Mouse (Mus musculus): Measurements from ENCODE around the gene Stmnd1. TPM values are rescaled to one million over a fixed set of nuclear protein-coding genes. Genes with fewer than 3 reads are reported as not detected.

Stmnd1 gene
- polyA plus RNA-seq, 1 experiment from 2014 or later = 0.19 TPM

DNA sequence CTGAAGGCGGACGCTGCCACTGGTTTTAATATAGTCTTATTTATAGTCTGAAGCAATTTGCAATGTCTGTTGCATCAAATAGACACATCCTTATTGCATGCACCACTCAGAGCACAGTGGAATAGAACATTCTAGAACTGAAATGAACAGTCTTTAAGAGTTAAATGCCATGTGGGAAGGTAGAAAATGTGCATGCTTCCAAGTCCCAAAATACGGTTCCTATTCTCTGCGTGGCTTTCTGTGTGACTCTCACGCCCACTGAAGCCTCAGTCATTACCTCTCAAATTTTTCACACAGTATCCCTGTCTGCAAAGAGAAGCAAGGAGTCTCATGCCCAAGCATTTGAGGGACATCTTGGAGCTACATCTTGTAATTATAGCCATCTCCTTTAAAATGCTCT, 19.4 kb upstream of the Stmnd1 start:
- no peak for ATAC-seq (ENCODE audit: low FRiP score, low TSS enrichment)

DNA sequence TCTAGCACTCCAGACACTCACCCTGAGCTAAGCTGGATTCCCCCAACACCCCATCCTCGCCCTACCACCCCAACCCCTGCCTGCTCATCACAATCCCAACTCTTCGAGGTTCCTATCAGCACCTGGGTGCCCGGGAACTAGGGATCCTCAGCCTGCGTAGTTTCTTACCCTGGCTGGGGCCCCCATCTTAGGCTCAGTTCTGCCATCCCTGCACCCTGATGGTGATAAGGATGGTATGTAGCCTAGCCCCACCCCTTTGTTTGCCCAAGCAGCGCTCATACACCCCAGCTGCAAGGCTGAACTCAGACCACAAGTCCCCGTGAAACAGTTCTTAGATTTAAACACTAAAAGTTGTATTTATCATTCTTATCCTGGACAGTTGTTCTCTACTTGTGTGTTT, 17.9 kb upstream of the Stmnd1 start:
- 73% methylated on average over 6 of the region's 6 CpGs for WGBS

More for the DNA sequence above, 19.4 kb upstream of the Stmnd1 start:
- no peak overlapping the region for H3K27ac ChIP-seq (ENCODE audit: low read length)
- 93% methylated on average over 5 of the region's 5 CpGs for WGBS
- no peaks in the 10 kb centered on the region for H3K27me3 ChIP-seq (ENCODE audit: insufficient read depth, low read length)
- H3K4me3 ChIP-seq (ENCODE audit: low read length) = no peak overlapping the region
- H3K4me1 ChIP-seq (ENCODE audit: insufficient read depth, low read length) = no peaks in the 10 kb centered on the region
- H3K36me3 ChIP-seq (ENCODE audit: insufficient read depth, low read length) = no peaks in the 10 kb centered on the region
- no peak overlapping the region for H3K4me2 ChIP-seq (replicated peaks; ENCODE audit: low read depth, low read length)
- no peaks in the 10 kb centered on the region for H3K9me3 ChIP-seq (ENCODE audit: low read length)
- H3K9ac ChIP-seq (replicated peaks; ENCODE audit: low read length) = no peak overlapping the region

DNA sequence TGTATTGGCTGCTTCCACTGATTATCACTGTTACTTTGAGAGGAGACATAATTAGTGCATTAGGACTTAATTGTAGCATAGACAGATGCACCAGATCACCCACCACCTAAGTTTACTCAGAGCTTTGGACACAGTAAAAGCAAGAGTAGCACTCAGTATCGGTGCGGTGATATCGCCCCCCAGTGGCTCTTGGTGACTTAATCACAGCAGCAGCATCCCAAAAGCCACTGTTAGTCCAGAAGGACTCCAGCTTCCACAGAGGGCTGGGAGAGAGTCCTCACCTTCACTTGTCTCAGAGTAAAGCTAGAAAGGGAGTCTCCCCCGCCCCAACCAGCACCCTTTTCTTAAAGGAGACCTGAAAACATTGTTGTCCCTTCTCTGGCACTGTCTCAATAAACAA, 15.7 kb upstream of the Stmnd1 start:
- no peak for ATAC-seq (ENCODE audit: low FRiP score, low TSS enrichment)
- Histone ChIP-seq H3K4me3 (ENCODE audit: low read length) (no peak overlapping the region), H3K27ac (ENCODE audit: low read length) (no peak overlapping the region), H3K36me3 (ENCODE audit: insufficient read depth, low read length) (no peaks in the 10 kb centered on the region), H3K9ac (replicated peaks; ENCODE audit: low read length) (no peak overlapping the region), H3K4me1 (ENCODE audit: insufficient read depth, low read length) (no peaks in the 10 kb centered on the region), H3K9me3 (ENCODE audit: low read length) (no peaks in the 10 kb centered on the region), H3K4me2 (replicated peaks; ENCODE audit: low read depth, low read length) (no peak overlapping the region), H3K27me3 (ENCODE audit: insufficient read depth, low read length) (no peaks in the 10 kb centered on the region)
- WGBS = 6% methylated on average over 4 of the region's 4 CpGs

More for the DNA sequence above, 17.9 kb upstream of the Stmnd1 start:
- Histone ChIP-seq H3K4me1 (ENCODE audit: insufficient read depth, low read length) (no peaks in the 10 kb centered on the region), H3K4me3 (ENCODE audit: low read length) (no peak overlapping the region), H3K27me3 (ENCODE audit: insufficient read depth, low read length) (no peaks in the 10 kb centered on the region), H3K9me3 (ENCODE audit: low read length) (no peaks in the 10 kb centered on the region), H3K4me2 (replicated peaks; ENCODE audit: low read depth, low read length) (no peak overlapping the region), H3K27ac (ENCODE audit: low read length) (no peak overlapping the region), H3K36me3 (ENCODE audit: insufficient read depth, low read length) (no peaks in the 10 kb centered on the region), H3K9ac (replicated peaks; ENCODE audit: low read length) (no peak overlapping the region)
- ATAC-seq (ENCODE audit: low FRiP score, low TSS enrichment) = no peak

DNA sequence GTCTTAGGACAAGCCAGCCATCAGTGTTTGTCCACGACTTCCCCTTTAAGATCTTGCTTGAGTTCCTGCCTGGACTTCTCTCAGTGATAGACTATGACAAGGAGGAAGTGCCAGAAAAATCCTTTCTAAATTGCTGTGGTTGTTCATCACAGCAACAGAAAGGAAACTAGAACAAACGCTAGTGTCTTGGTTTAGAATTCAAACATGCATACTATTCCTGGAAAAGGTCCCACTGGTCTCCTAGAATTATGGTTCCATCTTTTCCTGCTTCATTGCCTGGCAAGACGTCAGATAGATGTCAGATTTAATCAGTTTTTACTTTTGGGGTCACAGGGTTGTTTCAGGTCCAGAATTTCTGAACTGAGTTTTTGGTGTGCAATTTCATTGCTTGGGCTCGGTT, 14.0 kb upstream of the Stmnd1 start:
- H3K27me3 ChIP-seq (ENCODE audit: insufficient read depth, low read length) = no peaks in the 10 kb centered on the region
- H3K4me2 ChIP-seq (replicated peaks; ENCODE audit: low read depth, low read length) = no peak overlapping the region
- H3K9me3 ChIP-seq (ENCODE audit: low read length) = no peaks in the 10 kb centered on the region
- no peak overlapping the region for H3K27ac ChIP-seq (ENCODE audit: low read length)
- H3K4me3 ChIP-seq (ENCODE audit: low read length) = no peak overlapping the region
- ATAC-seq (ENCODE audit: low FRiP score, low TSS enrichment) = no peak
- no peaks in the 10 kb centered on the region for H3K4me1 ChIP-seq (ENCODE audit: insufficient read depth, low read length)
- no peak overlapping the region for H3K9ac ChIP-seq (replicated peaks; ENCODE audit: low read length)
- no peaks in the 10 kb centered on the region for H3K36me3 ChIP-seq (ENCODE audit: insufficient read depth, low read length)
- 56% methylated on average over 4 of the region's 4 CpGs for WGBS

DNA sequence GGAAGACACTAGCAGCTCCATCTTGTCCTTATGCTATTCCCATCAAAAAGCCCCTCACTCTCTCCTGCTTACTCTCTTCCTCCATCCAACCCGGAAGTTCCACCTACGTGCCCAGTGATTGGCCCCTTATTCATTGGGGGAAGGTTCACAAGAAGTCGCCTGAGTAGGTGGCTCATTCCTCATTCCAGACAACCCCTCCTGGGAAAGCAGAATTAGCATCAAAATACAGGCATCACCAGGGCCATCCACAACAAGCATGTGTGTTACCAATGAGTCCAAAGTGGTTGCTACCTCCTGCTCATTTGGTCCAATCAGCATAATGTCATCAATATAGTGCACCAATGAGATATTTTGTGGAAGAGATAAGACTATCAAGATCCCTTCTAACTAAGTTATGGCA, 12.3 kb upstream of the Stmnd1 start:
- 72% methylated on average over 3 of the region's 3 CpGs for WGBS
- no peaks in the 10 kb centered on the region for H3K36me3 ChIP-seq (ENCODE audit: insufficient read depth, low read length)
- ATAC-seq (ENCODE audit: low FRiP score, low TSS enrichment) = no peak
- H3K27me3 ChIP-seq (ENCODE audit: insufficient read depth, low read length) = no peaks in the 10 kb centered on the region
- no peak overlapping the region for H3K4me3 ChIP-seq (ENCODE audit: low read length)
- H3K4me1 ChIP-seq (ENCODE audit: insufficient read depth, low read length) = no peaks in the 10 kb centered on the region
- H3K9me3 ChIP-seq (ENCODE audit: low read length) = no peaks in the 10 kb centered on the region
- H3K9ac ChIP-seq (replicated peaks; ENCODE audit: low read length) = no peak overlapping the region
- H3K27ac ChIP-seq (ENCODE audit: low read length) = no peak overlapping the region
- H3K4me2 ChIP-seq (replicated peaks; ENCODE audit: low read depth, low read length) = no peak overlapping the region

DNA sequence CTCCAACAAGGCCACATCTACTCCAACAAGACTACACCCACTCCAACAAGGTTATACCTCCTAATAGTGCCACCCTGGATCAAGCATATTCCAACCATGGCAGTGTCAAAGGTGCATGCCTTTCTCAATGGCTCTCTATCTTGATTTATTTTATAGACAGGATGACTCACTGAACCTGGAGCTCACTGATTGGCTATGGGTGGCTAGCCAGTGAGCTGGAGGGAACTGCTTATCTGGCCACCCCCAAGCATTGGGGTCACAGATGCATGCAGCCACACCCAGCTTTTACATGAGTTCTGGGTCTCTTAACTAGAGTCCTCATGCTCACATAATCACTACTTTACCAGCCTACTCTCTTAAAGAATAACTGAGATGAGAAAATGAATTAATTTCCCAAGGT, 5.7 kb upstream of the Stmnd1 start:
- peaks cover 23% of the 10 kb centered on the region for H3K4me1 ChIP-seq (ENCODE audit: insufficient read depth, low read length)
- no peak overlapping the region for H3K9ac ChIP-seq (replicated peaks; ENCODE audit: low read length)
- no peaks in the 10 kb centered on the region for H3K36me3 ChIP-seq (ENCODE audit: insufficient read depth, low read length)
- H3K27ac ChIP-seq (ENCODE audit: low read length) = peak overlapping the region; percentile 59; the same call in 1 of the 2 replicates
- no peak for ATAC-seq (ENCODE audit: low FRiP score, low TSS enrichment)
- H3K4me2 ChIP-seq (replicated peaks; ENCODE audit: low read depth, low read length) = no peak overlapping the region
- H3K9me3 ChIP-seq (ENCODE audit: low read length) = no peaks in the 10 kb centered on the region
- H3K27me3 ChIP-seq (ENCODE audit: insufficient read depth, low read length) = no peaks in the 10 kb centered on the region
- H3K4me3 ChIP-seq (ENCODE audit: low read length) = no peak overlapping the region

DNA sequence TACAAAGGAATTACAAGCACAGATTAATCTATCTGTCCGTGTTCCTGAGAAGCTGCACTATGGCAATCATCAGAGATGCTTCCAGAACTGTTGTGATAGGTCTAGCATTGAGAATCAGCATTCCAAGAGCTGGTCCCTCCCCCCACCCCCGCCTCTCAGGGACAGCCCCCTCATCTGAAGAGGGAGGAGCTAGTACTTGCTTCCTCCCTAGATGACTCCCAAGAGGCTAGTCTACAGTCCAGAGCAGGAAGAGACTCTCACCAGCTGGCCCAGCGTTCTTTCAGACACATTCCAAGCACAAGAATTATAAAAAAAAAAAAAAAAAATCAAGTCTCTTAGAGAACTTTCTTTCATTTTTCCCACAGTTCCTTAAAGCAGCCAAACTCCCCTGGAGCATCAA, 5.2 kb upstream of the Stmnd1 start:
- H3K36me3 ChIP-seq (ENCODE audit: insufficient read depth, low read length) = no peaks in the 10 kb centered on the region
- WGBS = 35% methylated on average over 3 of the region's 3 CpGs
- peak; percentile 93 for ATAC-seq (ENCODE audit: low FRiP score, low TSS enrichment)

DNA sequence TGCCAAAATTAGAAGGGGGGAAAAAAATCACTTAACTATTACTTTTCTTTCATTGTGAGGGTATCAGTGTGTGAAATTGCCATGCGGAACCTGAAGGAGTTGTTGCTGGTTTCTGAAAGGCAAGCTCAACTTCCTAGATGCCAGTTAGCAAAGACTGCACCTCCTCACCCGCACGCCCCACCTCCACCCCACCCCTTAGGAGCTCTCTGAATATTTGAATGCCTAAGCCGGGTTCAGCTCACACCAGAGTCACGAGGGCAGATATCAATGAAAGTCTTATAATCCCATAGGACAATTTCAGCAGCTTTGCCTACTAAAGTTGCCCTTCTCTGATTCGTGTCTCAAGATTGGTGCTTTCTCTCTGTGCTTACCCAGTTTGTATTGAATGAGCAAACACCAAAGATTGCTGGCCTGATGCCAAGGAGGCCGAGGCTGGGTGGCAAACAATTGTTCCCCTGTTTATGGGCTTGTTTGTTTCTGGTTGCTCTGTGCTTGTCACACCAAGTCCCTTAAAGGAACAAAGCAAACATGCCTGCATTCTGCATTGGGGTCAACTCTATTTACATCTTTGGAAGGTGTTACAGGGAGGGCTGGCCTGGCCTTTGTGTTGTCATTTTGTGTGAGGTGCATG, 4.6 kb upstream of the Stmnd1 start:
- Histone ChIP-seq H3K4me1 (ENCODE audit: insufficient read depth, low read length) (peaks cover 32% of the 10 kb centered on the region), H3K27me3 (ENCODE audit: insufficient read depth, low read length) (no peaks in the 10 kb centered on the region), H3K4me3 (ENCODE audit: low read length) (no peak overlapping the region), H3K9ac (replicated peaks; ENCODE audit: low read length) (no peak overlapping the region), H3K36me3 (ENCODE audit: insufficient read depth, low read length) (no peaks in the 10 kb centered on the region), H3K9me3 (ENCODE audit: low read length) (no peaks in the 10 kb centered on the region), H3K27ac (ENCODE audit: low read length) (peak overlapping the region; percentile 59), H3K4me2 (replicated peaks; ENCODE audit: low read depth, low read length) (no peak overlapping the region)
- 44% methylated on average over 7 of the region's 7 CpGs for WGBS
- no peak for ATAC-seq (ENCODE audit: low FRiP score, low TSS enrichment)

More for the DNA sequence above, 5.2 kb upstream of the Stmnd1 start:
- Histone ChIP-seq H3K4me1 (ENCODE audit: insufficient read depth, low read length) (peaks cover 28% of the 10 kb centered on the region), H3K9me3 (ENCODE audit: low read length) (no peaks in the 10 kb centered on the region), H3K27me3 (ENCODE audit: insufficient read depth, low read length) (no peaks in the 10 kb centered on the region), H3K4me3 (ENCODE audit: low read length) (no peak overlapping the region), H3K27ac (ENCODE audit: low read length) (peak overlapping the region; percentile 59), H3K9ac (replicated peaks; ENCODE audit: low read length) (no peak overlapping the region), H3K4me2 (replicated peaks; ENCODE audit: low read depth, low read length) (no peak overlapping the region)

DNA sequence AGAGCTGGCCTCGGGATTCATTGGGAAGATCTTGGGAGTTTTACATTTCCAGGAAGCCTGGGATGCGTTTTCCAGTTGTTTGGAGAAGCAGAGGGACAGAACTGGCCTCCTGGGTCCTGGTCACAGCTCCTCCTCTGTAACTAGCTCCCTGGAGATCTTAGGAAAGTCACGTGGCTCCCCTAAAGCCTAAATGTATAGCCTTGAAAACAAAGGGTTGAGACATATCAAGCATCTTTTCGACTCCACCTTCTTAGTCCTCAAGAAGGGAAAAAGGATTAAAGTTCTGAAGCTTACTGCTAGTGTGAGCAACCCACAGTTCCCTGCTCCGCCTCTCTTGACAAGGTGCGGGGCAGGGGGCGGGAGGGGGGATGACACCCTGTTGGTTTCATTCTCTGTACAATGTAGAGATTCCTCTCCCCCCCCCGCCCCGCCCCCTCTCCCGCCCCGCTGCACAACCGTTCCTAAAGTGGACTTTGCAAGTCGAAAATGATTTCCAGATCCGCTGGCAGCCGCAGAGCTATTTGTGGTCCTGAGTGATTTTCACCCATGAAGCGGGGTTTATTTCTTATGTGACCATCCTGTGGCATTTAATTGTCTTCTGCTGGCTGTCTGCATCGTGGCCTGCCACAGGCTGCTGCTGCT, 589 bp upstream of the Stmnd1 start:
- 16% methylated on average over 16 of the region's 17 CpGs for WGBS
- Histone ChIP-seq H3K9me3 (ENCODE audit: low read length) (no peaks in the 10 kb centered on the region), H3K27me3 (ENCODE audit: insufficient read depth, low read length) (no peaks in the 10 kb centered on the region), H3K4me3 (ENCODE audit: low read length) (peak overlapping the region; percentile 28), H3K4me2 (replicated peaks; ENCODE audit: low read depth, low read length) (peak overlapping the region; percentile 49), H3K27ac (ENCODE audit: low read length) (peak overlapping the region; percentile 35; the same call in 1 of the 2 replicates), H3K4me1 (ENCODE audit: insufficient read depth, low read length) (peaks cover 29% of the 10 kb centered on the region), H3K36me3 (ENCODE audit: insufficient read depth, low read length) (no peaks in the 10 kb centered on the region), H3K9ac (replicated peaks; ENCODE audit: low read length) (peak overlapping the region; percentile 31; the same call in 1 of the 2 replicates)
- ATAC-seq (ENCODE audit: low FRiP score, low TSS enrichment) = 0 out of 2 replicates have a peak, but pooled peaks have one; percentile 14

DNA sequence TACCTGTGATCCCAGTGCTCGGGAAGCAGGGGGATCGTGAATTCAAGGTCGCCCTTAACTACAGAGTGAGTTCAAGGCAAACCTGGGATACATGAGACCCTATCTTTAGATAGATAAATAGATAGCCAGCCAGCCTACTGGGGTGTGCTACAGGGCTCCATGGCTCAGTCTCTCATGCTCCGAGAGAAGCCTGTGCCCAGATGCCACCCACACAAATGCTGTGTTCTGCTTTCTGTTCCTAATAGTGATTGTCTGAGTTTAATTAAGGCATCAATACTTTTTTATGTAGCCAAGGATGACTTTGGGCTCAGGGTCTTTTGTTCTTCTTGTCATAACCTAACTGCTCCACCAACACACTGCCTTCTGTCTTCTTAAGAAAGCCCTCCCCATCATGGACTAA, 2.2 kb downstream of the Stmnd1 start:
- ATAC-seq (ENCODE audit: low FRiP score, low TSS enrichment) = no peak
- peaks cover 13% of the 10 kb centered on the region for H3K4me1 ChIP-seq (ENCODE audit: insufficient read depth, low read length)
- H3K27me3 ChIP-seq (ENCODE audit: insufficient read depth, low read length) = no peaks in the 10 kb centered on the region
- 95% methylated on average over 4 of the region's 4 CpGs for WGBS
- no peak overlapping the region for H3K9ac ChIP-seq (replicated peaks; ENCODE audit: low read length)
- no peak overlapping the region for H3K27ac ChIP-seq (ENCODE audit: low read length)
- no peak overlapping the region for H3K4me2 ChIP-seq (replicated peaks; ENCODE audit: low read depth, low read length)
- H3K9me3 ChIP-seq (ENCODE audit: low read length) = no peaks in the 10 kb centered on the region
- H3K36me3 ChIP-seq (ENCODE audit: insufficient read depth, low read length) = no peaks in the 10 kb centered on the region
- H3K4me3 ChIP-seq (ENCODE audit: low read length) = no peak overlapping the region

Data from kidney, embryonic 16.5 days (tissue).